Mouse (Mus musculus): ENCODE data around the gene Fras1. TPM values are rescaled to one million over a fixed set of nuclear protein-coding genes. Genes with fewer than 3 reads are reported as not detected.

The Fras1 gene
- polyA plus RNA-seq, 1 experiment from 2014 or later: 13.9 TPM

DNA sequence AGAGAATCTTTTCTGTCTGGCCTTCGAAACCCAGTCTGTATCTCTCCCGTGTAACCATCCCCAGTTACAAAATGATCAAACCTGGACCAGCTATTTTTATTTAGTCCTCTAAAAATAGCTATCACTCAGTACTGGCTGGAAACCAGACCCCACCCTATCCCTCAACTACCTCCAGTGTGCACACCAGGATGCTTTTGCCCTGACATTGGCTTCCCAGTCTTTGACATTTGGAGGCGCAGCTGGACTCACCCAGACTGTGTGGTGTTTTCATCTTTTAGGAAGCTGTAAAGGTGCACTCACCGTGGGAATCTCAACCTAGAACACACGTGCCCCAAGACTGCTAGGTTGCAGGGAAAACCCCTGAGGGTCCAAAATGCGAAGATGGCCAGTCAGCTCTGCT is 649 bp upstream of the Fras1 start:
- 0 out of 2 replicates have a peak overlapping the region, but pooled peaks have one; percentile 76 for H3K27ac ChIP-seq (ENCODE audit: low read length)
- H3K36me3 ChIP-seq (ENCODE audit: control insufficient read depth, insufficient read depth, low read length): no peaks in the 10 kb centered on the region
- peak overlapping the region; percentile 81 for H3K9ac ChIP-seq (ENCODE audit: low read depth, low read length)
- H3K4me1 ChIP-seq (ENCODE audit: control insufficient read depth, insufficient read depth, low read length): peaks cover 21% of the 10 kb centered on the region
- H3K27me3 ChIP-seq (replicated peaks; ENCODE audit: control insufficient read depth, insufficient read depth, low read length): no peaks in the 10 kb centered on the region
- peak overlapping the region; percentile 74 for H3K4me2 ChIP-seq (ENCODE audit: low read depth, low read length)
- no peaks in the 10 kb centered on the region for H3K9me3 ChIP-seq (ENCODE audit: control insufficient read depth, low read length)
- WGBS: 35% methylated on average over 6 of the region's 6 CpGs
- peak; percentile 1; the same call in 1 of the 2 replicates for ATAC-seq
- H3K4me3 ChIP-seq (ENCODE audit: low read length): peak overlapping the region; percentile 73

- Histone ChIP-seq H3K4me3 (ENCODE audit: low read length) (peak overlapping the region; percentile 73), H3K4me1 (ENCODE audit: control insufficient read depth, insufficient read depth, low read length) (peaks cover 21% of the 10 kb centered on the region), H3K9ac (ENCODE audit: low read depth, low read length) (peak overlapping the region; percentile 81), H3K36me3 (ENCODE audit: control insufficient read depth, insufficient read depth, low read length) (no peaks in the 10 kb centered on the region), H3K27ac (ENCODE audit: low read length) (peak overlapping the region; percentile 76), H3K27me3 (replicated peaks; ENCODE audit: control insufficient read depth, insufficient read depth, low read length) (no peaks in the 10 kb centered on the region), H3K9me3 (ENCODE audit: control insufficient read depth, low read length) (no peaks in the 10 kb centered on the region), H3K4me2 (ENCODE audit: low read depth, low read length) (peak overlapping the region; percentile 74)
- whole genome bisulfite sequencing: under 1% methylated on average over 79 of the region's 84 CpGs
- peak; percentile 88 for ATAC-seq
These were observed 489 bp downstream of the Fras1 start for GRCm38 (mm10) chr5:96373986-96374901.

GRCm38 (mm10) chr5:96375391-96375831 is 1.7 kb downstream of the Fras1 start:
- Histone ChIP-seq H3K27me3 (replicated peaks; ENCODE audit: control insufficient read depth, insufficient read depth, low read length) (no peaks in the 10 kb centered on the region), H3K9ac (ENCODE audit: low read depth, low read length) (peak overlapping the region; percentile 81), H3K27ac (ENCODE audit: low read length) (peak overlapping the region; percentile 76), H3K9me3 (ENCODE audit: control insufficient read depth, low read length) (no peaks in the 10 kb centered on the region), H3K36me3 (ENCODE audit: control insufficient read depth, insufficient read depth, low read length) (no peaks in the 10 kb centered on the region), H3K4me2 (ENCODE audit: low read depth, low read length) (peak overlapping the region; percentile 74), H3K4me1 (ENCODE audit: control insufficient read depth, insufficient read depth, low read length) (peaks cover 21% of the 10 kb centered on the region), H3K4me3 (ENCODE audit: low read length) (peak overlapping the region; percentile 73)
- 2% methylated on average over 11 of the region's 17 CpGs for WGBS
- ATAC-seq: peak; percentile 35

- peak overlapping the region; percentile 73 for H3K4me3 ChIP-seq (ENCODE audit: low read length)
These were observed 2.5 kb downstream of the Fras1 start for GRCm38 (mm10) chr5:96376216-96376615.

GRCm38 (mm10) chr5:96386138-96386933 is 12.6 kb downstream of the Fras1 start:
- no peak overlapping the region for H3K4me3 ChIP-seq (ENCODE audit: low read length)
- H3K9me3 ChIP-seq (ENCODE audit: control insufficient read depth, low read length): no peaks in the 10 kb centered on the region
- H3K36me3 ChIP-seq (ENCODE audit: control insufficient read depth, insufficient read depth, low read length): no peaks in the 10 kb centered on the region
- H3K9ac ChIP-seq (ENCODE audit: low read depth, low read length): no peak overlapping the region
- H3K27me3 ChIP-seq (replicated peaks; ENCODE audit: control insufficient read depth, insufficient read depth, low read length): no peaks in the 10 kb centered on the region
- H3K4me1 ChIP-seq (ENCODE audit: control insufficient read depth, insufficient read depth, low read length): no peaks in the 10 kb centered on the region
- ATAC-seq: no peak
- no peak overlapping the region for H3K4me2 ChIP-seq (ENCODE audit: low read depth, low read length)
- H3K27ac ChIP-seq (ENCODE audit: low read length): no peak overlapping the region
- 87% methylated on average over 15 of the region's 15 CpGs for WGBS

More at GRCm38 (mm10) chr5:96376216-96376615, 2.5 kb downstream of the Fras1 start:
- Histone ChIP-seq H3K9me3 (ENCODE audit: control insufficient read depth, low read length) (no peaks in the 10 kb centered on the region), H3K27me3 (replicated peaks; ENCODE audit: control insufficient read depth, insufficient read depth, low read length) (no peaks in the 10 kb centered on the region), H3K9ac (ENCODE audit: low read depth, low read length) (peak overlapping the region; percentile 81; the same call in 1 of the 2 replicates), H3K27ac (ENCODE audit: low read length) (no peak overlapping the region), H3K4me1 (ENCODE audit: control insufficient read depth, insufficient read depth, low read length) (peaks cover 21% of the 10 kb centered on the region), H3K4me2 (ENCODE audit: low read depth, low read length) (peak overlapping the region; percentile 74), H3K36me3 (ENCODE audit: control insufficient read depth, insufficient read depth, low read length) (no peaks in the 10 kb centered on the region)
- no peak for ATAC-seq
- 48% methylated on average over 4 of the region's 4 CpGs for WGBS

GRCm38 (mm10) chr5:96388306-96388705 is 14.6 kb downstream of the Fras1 start:
- H3K27me3 ChIP-seq (replicated peaks; ENCODE audit: control insufficient read depth, insufficient read depth, low read length): no peaks in the 10 kb centered on the region
- no peaks in the 10 kb centered on the region for H3K4me1 ChIP-seq (ENCODE audit: control insufficient read depth, insufficient read depth, low read length)
- no peak for ATAC-seq
- H3K27ac ChIP-seq (ENCODE audit: low read length): no peak overlapping the region
- WGBS: 92% methylated on average over 8 of the region's 8 CpGs
- H3K9me3 ChIP-seq (ENCODE audit: control insufficient read depth, low read length): no peaks in the 10 kb centered on the region
- H3K4me2 ChIP-seq (ENCODE audit: low read depth, low read length): no peak overlapping the region
- no peak overlapping the region for H3K9ac ChIP-seq (ENCODE audit: low read depth, low read length)
- no peaks in the 10 kb centered on the region for H3K36me3 ChIP-seq (ENCODE audit: control insufficient read depth, insufficient read depth, low read length)
- H3K4me3 ChIP-seq (ENCODE audit: low read length): no peak overlapping the region

DNA sequence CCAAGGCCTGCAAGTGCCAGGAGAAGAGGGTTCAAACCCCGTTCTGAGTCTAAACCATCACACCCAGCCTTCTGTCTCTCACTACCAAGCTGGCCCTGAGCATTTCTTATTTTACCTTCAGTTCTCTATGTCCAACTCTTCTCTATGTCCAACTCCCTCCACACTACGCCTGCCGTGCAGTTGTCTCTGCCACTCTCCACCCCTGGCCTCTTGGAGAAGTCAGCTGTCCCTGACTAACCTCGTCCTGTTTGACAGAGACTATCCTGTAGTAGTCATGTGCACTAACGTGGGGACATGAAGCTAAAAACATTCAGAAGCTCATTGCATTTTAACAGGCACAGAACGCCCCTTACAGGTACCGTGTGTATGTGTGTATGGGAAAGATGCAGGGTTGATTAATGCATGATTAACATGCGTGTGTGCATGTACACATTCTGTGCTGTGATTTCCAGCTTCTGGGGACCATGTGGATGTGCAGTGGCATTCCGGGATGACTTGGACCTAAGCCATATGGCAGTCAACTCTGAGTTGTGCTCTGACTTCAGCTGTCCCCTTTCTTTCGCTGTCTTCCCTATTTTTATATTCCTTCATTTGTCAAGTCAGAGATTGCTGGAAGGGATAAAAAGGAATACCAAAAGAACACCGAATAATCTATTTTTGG is 16.3 kb downstream of the Fras1 start:
- Histone ChIP-seq H3K4me3 (ENCODE audit: low read length) (no peak overlapping the region), H3K9me3 (ENCODE audit: control insufficient read depth, low read length) (no peaks in the 10 kb centered on the region), H3K27me3 (replicated peaks; ENCODE audit: control insufficient read depth, insufficient read depth, low read length) (no peaks in the 10 kb centered on the region), H3K27ac (ENCODE audit: low read length) (no peak overlapping the region), H3K36me3 (ENCODE audit: control insufficient read depth, insufficient read depth, low read length) (no peaks in the 10 kb centered on the region), H3K4me1 (ENCODE audit: control insufficient read depth, insufficient read depth, low read length) (no peaks in the 10 kb centered on the region), H3K4me2 (ENCODE audit: low read depth, low read length) (no peak overlapping the region), H3K9ac (ENCODE audit: low read depth, low read length) (no peak overlapping the region)
- 88% methylated on average over 11 of the region's 11 CpGs for WGBS
- no peak for ATAC-seq

- Histone ChIP-seq H3K27me3 (replicated peaks; ENCODE audit: control insufficient read depth, insufficient read depth, low read length) (no peaks in the 10 kb centered on the region), H3K4me2 (ENCODE audit: low read depth, low read length) (no peak overlapping the region), H3K9ac (ENCODE audit: low read depth, low read length) (no peak overlapping the region), H3K27ac (ENCODE audit: low read length) (no peak overlapping the region), H3K9me3 (ENCODE audit: control insufficient read depth, low read length) (no peaks in the 10 kb centered on the region), H3K36me3 (ENCODE audit: control insufficient read depth, insufficient read depth, low read length) (no peaks in the 10 kb centered on the region), H3K4me3 (ENCODE audit: low read length) (no peak overlapping the region), H3K4me1 (ENCODE audit: control insufficient read depth, insufficient read depth, low read length) (peaks cover 2% of the 10 kb centered on the region)
- 72% methylated on average over 4 of the region's 4 CpGs for WGBS
- ATAC-seq: peak; percentile 82
These were observed 17.3 kb downstream of the Fras1 start for GRCm38 (mm10) chr5:96391086-96391485.

DNA sequence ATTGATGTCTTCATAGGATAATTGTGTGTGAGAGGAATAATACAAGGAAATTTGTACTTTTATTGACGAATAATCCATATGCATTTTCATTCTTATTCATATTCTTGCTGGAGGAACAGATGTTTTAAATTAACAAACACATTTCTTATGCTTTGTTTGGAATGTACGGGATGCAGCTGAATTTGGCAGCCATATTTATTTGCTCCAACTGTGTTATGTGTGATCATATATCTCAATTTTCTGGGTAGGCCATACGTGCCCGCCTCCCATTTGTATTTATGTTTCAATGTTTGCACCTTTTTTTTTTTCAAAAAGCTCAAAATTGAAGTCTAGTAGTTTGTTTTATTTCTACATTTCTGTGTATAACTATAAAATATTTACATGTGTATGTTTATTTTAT is 21.2 kb downstream of the Fras1 start:
- Histone ChIP-seq H3K4me1 (ENCODE audit: control insufficient read depth, insufficient read depth, low read length) (peaks cover 8% of the 10 kb centered on the region), H3K27ac (ENCODE audit: low read length) (no peak overlapping the region), H3K4me3 (ENCODE audit: low read length) (no peak overlapping the region), H3K9me3 (ENCODE audit: control insufficient read depth, low read length) (no peaks in the 10 kb centered on the region), H3K4me2 (ENCODE audit: low read depth, low read length) (no peak overlapping the region), H3K9ac (ENCODE audit: low read depth, low read length) (no peak overlapping the region), H3K36me3 (ENCODE audit: control insufficient read depth, insufficient read depth, low read length) (no peaks in the 10 kb centered on the region), H3K27me3 (replicated peaks; ENCODE audit: control insufficient read depth, insufficient read depth, low read length) (no peaks in the 10 kb centered on the region)
- WGBS: 80% methylated on average over 4 of the region's 4 CpGs
- ATAC-seq: no peak

All from intestine, embryonic 16.5 days (tissue).